Mouse (Mus musculus): ENCODE results near the gene Gm12355.

GRCm38 (mm10) chr11:98671284-98671815, 45.9 kb upstream of the Gm12355 start:
- TF ChIP-seq CTCF (IDR thresholded peaks at IDR 0.05; ENCODE audit: borderline replicate concordance, extremely low read depth, insufficient read depth, insufficient read length) (no peak), POLR2A (IDR thresholded peaks at IDR 0.05; ENCODE audit: borderline replicate concordance, extremely low read depth, insufficient read depth, insufficient read length, poor library complexity, severe bottlenecking) (no peak)

Measured in brain, embryonic 14.5 days (tissue).